Mouse (Mus musculus) gastrocnemius, postnatal 14 days (tissue): ENCODE data around the gene Ggn. TPM values are rescaled to one million over a fixed set of nuclear protein-coding genes. Genes with fewer than 3 reads are reported as not detected.
A peak's percentile ranks its signal among the peaks of the same experiment; 100 is the strongest.
"Not testable (repeated sequence)": the region's sequence is repeated elsewhere in the genome, so short reads cannot be mapped to it uniquely, and the experiment has no call there.

Experiments used
- DNase-seq: peaks from one replicate; pipeline ENCODE4 v3.0.0; 2021; ENCODE audit warnings: mixed read lengths
- intact Hi-C: fragments of 180-260 bp; cut with DNase I; formaldehyde crosslinking; loops from one replicate; pipeline ENCODE4 v1.15.1; 2025; ENCODE audit warnings: low total_unique reads
- total RNA-seq, 2 experiments: library from RNA; stranded (reverse); gene quantifications; 2 replicates each; pipeline ENCODE4 v1.2.3; 2021

Gene Ggn
- total RNA-seq, 2 experiments from 2014 or later, result 0.35 to 0.38 TPM

GRCm38 (mm10) chr7:29155838-29156782, 13.9 kb upstream of the Ggn start, which contains the start of gene Fam98c:
Gene Fam98c, minus strand, starts transcription at chr7:29156234.
- intact Hi-C loops, result no loop called here
- peak; percentile 83 for DNase-seq

GRCm38 (mm10) chr7:29158264-29158663, 11.7 kb upstream of the Ggn start:
- no peak for DNase-seq
- intact Hi-C loops, result no loop called here

- intact Hi-C loops, result no loop called here
Observed at GRCm38 (mm10) chr7:29162294-29162693, 7.7 kb upstream of the Ggn start.

GRCm38 (mm10) chr7:29162750-29163525, 7.1 kb upstream of the Ggn start:
- peak; percentile 61 for DNase-seq
- intact Hi-C loops, result no loop called here

More at GRCm38 (mm10) chr7:29162294-29162693, 7.7 kb upstream of the Ggn start:
- no peak for DNase-seq

GRCm38 (mm10) chr7:29167656-29168055, 2.4 kb upstream of the Ggn start:
- no peak for DNase-seq
- intact Hi-C loops, result no loop called here

GRCm38 (mm10) chr7:29168121-29168695, 1.8 kb upstream of the Ggn start:
- DNase-seq, result no peak
- intact Hi-C loops, result no loop called here

- no peak for DNase-seq
- intact Hi-C loops, result no loop called here
Observed at GRCm38 (mm10) chr7:29168791-29169230, 1.2 kb upstream of the Ggn start.

GRCm38 (mm10) chr7:29169231-29170065, 562 bp upstream of the Ggn start:
- intact Hi-C loops, result no loop called here
- peak; percentile 84 for DNase-seq

- intact Hi-C loops, result no loop called here
- DNase-seq, result peak; percentile 36
Observed at GRCm38 (mm10) chr7:29170755-29171561, 948 bp downstream of the Ggn start.

GRCm38 (mm10) chr7:29171562-29172097, 1.6 kb downstream of the Ggn start:
- no peak for DNase-seq
- intact Hi-C loops, result no loop called here

GRCm38 (mm10) chr7:29172390-29173016, 2.5 kb downstream of the Ggn start:
- DNase-seq, result no peak
- intact Hi-C loops, result no loop called here

- intact Hi-C loops, result no loop called here
- DNase-seq, result no peak
Observed at GRCm38 (mm10) chr7:29178106-29178505, 8.1 kb downstream of the Ggn start.

GRCm38 (mm10) chr7:29179323-29179722, 9.3 kb downstream of the Ggn start:
- no peak for DNase-seq
- intact Hi-C loops, result no loop called here

GRCm38 (mm10) chr7:29180077-29180853, 10.3 kb downstream of the Ggn start, which contains the start of gene Psmd8:
Gene Psmd8, minus strand, starts transcription at chr7:29180701.
- DNase-seq, result peak; percentile 96
- intact Hi-C loops, result loop anchor here (5.0 kb wide), 1 partner anchor 62 kb away; no protein-coding TSS in a partner anchor

- DNase-seq, result no peak
- intact Hi-C loops, result loop anchor here (5.0 kb wide), 1 partner anchor 61 kb away; no protein-coding TSS in a partner anchor
Observed at GRCm38 (mm10) chr7:29180854-29181236, 10.8 kb downstream of the Ggn start.

GRCm38 (mm10) chr7:29181323-29181722, 11.3 kb downstream of the Ggn start:
- DNase-seq, result not testable (repeated sequence)
- intact Hi-C loops, result loop anchor here (5.0 kb wide), 1 partner anchor 61 kb away; no protein-coding TSS in a partner anchor

- intact Hi-C loops, DNase-seq: not testable (repeated sequence)
Observed at GRCm38 (mm10) chr7:29194230-29194629, 24.2 kb downstream of the Ggn start.
